Mouse (Mus musculus) myocyte (in vitro differentiated cells): Measurements from ENCODE around the gene Zfp771.
A peak's percentile ranks its signal among the peaks of the same experiment; 100 is the strongest.

Experiments used
- CEBPB ChIP-seq: IDR thresholded peaks from 2 replicates; pipeline ENCODE4 v1.6.1; 2011; ENCODE audit warnings: mild to moderate bottlenecking, moderate library complexity; ENCODE audit not compliant: poor library complexity, insufficient read depth, severe bottlenecking
- E2F4 ChIP-seq: IDR thresholded peaks from one replicate; pipeline ENCODE4 v1.6.1; 2011; ENCODE audit warnings: mild to moderate bottlenecking, control low read depth, moderate library complexity; ENCODE audit not compliant: insufficient read depth
- MAX ChIP-seq: IDR thresholded peaks from one replicate; pipeline ENCODE4 v1.6.1; 2011; ENCODE audit warnings: low read depth, mild to moderate bottlenecking, control low read depth
- MYOD1 ChIP-seq, 3 experiments: IDR thresholded peaks; one replicate each; pipeline ENCODE4 v1.6.1; 2011; ENCODE audit warnings: control low read depth in 2 of 3, low read depth in 2 of 3, mild to moderate bottlenecking in 2 of 3, moderate library complexity in 1 of 3; ENCODE audit not compliant: insufficient read length in 2 of 3, control insufficient read depth in 1 of 3
- MYOG ChIP-seq, 3 experiments: IDR thresholded peaks; one replicate each; pipeline ENCODE4 v1.6.1; 2011; ENCODE audit warnings: control low read depth in 2 of 3, low read depth in 2 of 3, mild to moderate bottlenecking in 2 of 3; ENCODE audit not compliant: insufficient read length in 2 of 3, control insufficient read depth in 1 of 3, insufficient read depth in 1 of 3
- POLR2A ChIP-seq: IDR thresholded peaks from one replicate; pipeline ENCODE4 v1.6.1; 2011; ENCODE audit warnings: low read depth, mild to moderate bottlenecking, control low read depth, moderate library complexity; ENCODE audit not compliant: insufficient read length
- POLR2AphosphoS2 ChIP-seq: IDR thresholded peaks from one replicate; pipeline ENCODE4 v1.6.1; 2011; ENCODE audit warnings: low read depth, control low read depth; ENCODE audit not compliant: insufficient read length
- REST ChIP-seq: IDR thresholded peaks from one replicate; pipeline ENCODE4 v1.6.1; 2011; ENCODE audit warnings: mild to moderate bottlenecking, control low read depth, moderate library complexity; ENCODE audit not compliant: insufficient read depth, insufficient read length
- SRF ChIP-seq: IDR thresholded peaks from one replicate; pipeline ENCODE4 v1.6.1; 2011; ENCODE audit warnings: low read depth; ENCODE audit not compliant: control insufficient read depth, insufficient read length
- TCF12 ChIP-seq: IDR thresholded peaks from one replicate; pipeline ENCODE4 v1.6.1; 2011; ENCODE audit warnings: mild to moderate bottlenecking, control low read depth; ENCODE audit not compliant: poor library complexity, insufficient read depth, severe bottlenecking
- USF1 ChIP-seq: IDR thresholded peaks from one replicate; pipeline ENCODE4 v1.6.1; 2011; ENCODE audit warnings: low read depth, mild to moderate bottlenecking, control low read depth, moderate library complexity

DNA sequence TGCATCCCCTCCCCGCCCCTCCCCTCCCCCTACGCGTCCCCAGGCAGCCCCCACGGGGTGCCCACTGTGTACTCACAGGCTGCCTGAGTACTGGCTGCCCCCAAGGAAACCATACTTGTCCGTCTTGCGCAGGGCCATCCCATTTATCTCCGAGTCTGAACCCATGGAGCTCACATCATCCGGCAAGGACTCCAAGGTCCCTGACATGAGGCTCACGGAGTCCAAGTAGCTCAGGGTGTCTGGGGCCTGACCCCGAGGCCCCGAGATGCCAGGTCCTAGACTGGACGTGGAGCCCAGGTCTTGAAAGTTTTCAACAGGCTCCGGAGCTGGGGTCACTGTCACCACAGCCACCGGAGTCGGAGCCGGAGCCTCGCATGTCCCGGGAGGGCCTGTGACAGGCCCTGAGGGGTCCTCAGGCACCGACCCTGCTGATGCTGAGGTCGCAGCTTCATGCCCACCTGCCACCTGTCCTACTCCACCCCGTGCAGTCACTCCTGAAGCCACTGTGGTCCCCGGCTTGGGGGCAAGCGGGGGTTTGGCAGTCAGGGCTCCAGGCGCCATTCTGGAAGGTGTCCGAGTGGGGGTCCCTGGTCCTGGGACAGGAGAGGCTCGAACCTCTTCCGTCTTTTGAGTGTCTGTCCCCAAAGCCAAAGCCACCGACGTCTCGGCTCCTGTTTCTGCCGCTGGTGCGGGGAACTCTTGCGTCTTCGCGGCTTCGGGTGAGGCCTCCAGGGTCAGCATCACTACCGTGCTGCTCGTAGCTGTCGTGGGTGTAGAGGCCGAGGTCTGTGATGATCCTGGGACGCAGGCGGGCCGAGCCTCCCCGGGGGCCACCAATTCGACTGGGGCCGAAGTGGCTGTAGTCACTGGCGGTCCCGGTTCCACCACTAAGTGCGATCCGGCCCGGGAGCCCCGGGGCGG, 36.4 kb upstream of the Zfp771 start:
- TF ChIP-seq MAX (no peak), POLR2A (no peak), MYOG (IDR thresholded peaks at IDR 0.05; ENCODE audit: control insufficient read depth in 1 of 3, insufficient read depth in 1 of 3, insufficient read length in 2 of 3, low read depth in 2 of 3) (peak in 1 of 3 experiments; percentile 1), SRF (no peak), MYOD1 (IDR thresholded peaks at IDR 0.05; ENCODE audit: control insufficient read depth in 1 of 3, insufficient read length in 2 of 3, low read depth in 2 of 3) (peak in 1 of 3 experiments; percentile 23), USF1 (no peak), E2F4 (no peak), TCF12 (no peak), CEBPB (no peak), POLR2AphosphoS2 (no peak), REST (no peak)
